Mouse (Mus musculus) embryonic facial prominence, embryonic 15.5 days (tissue): Measurements from ENCODE around the gene Ets2. TPM values are rescaled to one million over a fixed set of nuclear protein-coding genes. Genes with fewer than 3 reads are reported as not detected.

Experiments
- ATAC-seq: fragments of 200-750 bp; cut with Nextera tagmentation; 2 replicates; pipeline ENCODE4 v1.8.0; 2017; ENCODE audit warnings: low read depth, moderate TSS enrichment; ENCODE audit not compliant: insufficient number of reproducible peaks, low FRiP score, low TSS enrichment
- H3K27ac ChIP-seq: fragments of 300-500 bp; sonication (generic); replicated peaks from 2 replicates; pipeline ENCODE4 v1.5.1; 2015; ENCODE audit warnings: mild to moderate bottlenecking, inconsistent platforms
- H3K27me3 ChIP-seq: fragments of 300-500 bp; sonication (generic); 2 replicates; pipeline ENCODE4 v1.6.1; 2015; ENCODE audit warnings: inconsistent platforms
- H3K36me3 ChIP-seq: fragments of 300-500 bp; sonication (generic); 2 replicates; pipeline ENCODE4 v1.6.1; 2015; ENCODE audit warnings: mild to moderate bottlenecking, inconsistent platforms
- H3K4me1 ChIP-seq: fragments of 300-500 bp; sonication (generic); 2 replicates; pipeline ENCODE4 v1.6.1; 2015; ENCODE audit warnings: inconsistent platforms
- H3K4me2 ChIP-seq: fragments of 300-500 bp; sonication (generic); replicated peaks from 2 replicates; pipeline ENCODE4 v1.6.1; 2015; ENCODE audit warnings: mild to moderate bottlenecking, inconsistent platforms
- H3K4me3 ChIP-seq: fragments of 300-500 bp; sonication (generic); replicated peaks from 2 replicates; pipeline ENCODE4 v1.5.1; 2015; ENCODE audit warnings: mild to moderate bottlenecking, inconsistent platforms
- H3K9ac ChIP-seq: fragments of 300-500 bp; sonication (generic); 2 replicates; pipeline ENCODE4 v1.6.1; 2015; ENCODE audit warnings: inconsistent platforms
- H3K9me3 ChIP-seq: fragments of 300-500 bp; sonication (generic); replicated peaks from 2 replicates; pipeline ENCODE4 v1.6.1; 2016; ENCODE audit warnings: inconsistent platforms
- WGBS: fragments of 180-500 bp; shearing (Covaris S2); methylation state at CpG from one replicate; pipeline ENCODE4 v1.1.7; 2015; 5-methylcytosine and 5-hydroxymethylcytosine counted together
- polyA plus RNA-seq: library from polyadenylated mRNA; unstranded; fragments of >200 nt; fragmentation: Nextera tagmentation; extraction: Ambion mirVana; gene quantifications from 2 replicates; pipeline ENCODE4 v1.2.1, GENCODE M21; 2015

Ets2 gene
- polyA plus RNA-seq, 1 experiment from 2014 or later, result 92.0 TPM

DNA sequence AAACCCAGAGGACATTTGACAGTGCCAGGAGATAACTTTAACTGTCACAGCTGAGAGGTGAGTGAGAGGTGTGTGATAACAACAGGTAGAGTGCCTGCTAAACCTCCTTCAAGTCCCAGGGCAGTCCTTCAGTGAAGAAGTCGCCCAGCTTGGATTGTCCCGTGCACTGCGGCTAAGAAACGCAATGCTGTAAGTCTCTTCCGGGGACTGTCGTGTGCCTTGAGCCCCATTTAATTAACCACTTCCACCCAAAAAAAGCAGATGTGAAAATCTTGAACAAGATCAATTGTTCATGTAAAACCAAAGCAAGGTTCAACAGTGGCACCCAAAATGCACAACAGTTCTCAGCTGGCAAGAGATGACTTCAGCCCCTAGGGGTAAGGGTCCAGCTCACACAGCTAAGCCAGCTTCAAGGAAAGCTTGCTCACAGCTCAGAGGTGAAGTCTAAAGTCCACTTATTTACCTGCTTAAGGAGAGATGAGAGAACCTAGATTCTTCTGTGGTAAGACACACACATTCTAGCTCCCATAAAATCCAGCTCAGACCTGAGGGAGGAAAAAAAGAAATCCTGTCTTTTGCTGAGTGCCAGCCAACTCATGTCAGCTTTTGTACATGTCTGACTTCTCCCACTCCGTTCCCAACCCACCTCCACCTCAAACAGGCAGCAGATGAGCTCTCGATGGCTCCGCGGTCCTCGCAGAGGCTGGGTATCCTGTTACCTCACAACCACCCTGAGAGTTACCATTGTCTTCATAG, 34.3 kb upstream of the Ets2 start:
- H3K4me1 ChIP-seq, result peaks cover 14% of the 10 kb centered on the region; the same call in 1 of the 2 replicates
- 45% methylated on average over 11 of the region's 11 CpGs for WGBS
- H3K4me3 ChIP-seq, result no peak overlapping the region
- peak overlapping the region; percentile 44; the same call in 1 of the 2 replicates for H3K27ac ChIP-seq
- no peak overlapping the region for H3K4me2 ChIP-seq
- no peak overlapping the region for H3K9ac ChIP-seq
- no peaks in the 10 kb centered on the region for H3K36me3 ChIP-seq
- no peaks in the 10 kb centered on the region for H3K9me3 ChIP-seq
- ATAC-seq, result no peak
- no peaks in the 10 kb centered on the region for H3K27me3 ChIP-seq

DNA sequence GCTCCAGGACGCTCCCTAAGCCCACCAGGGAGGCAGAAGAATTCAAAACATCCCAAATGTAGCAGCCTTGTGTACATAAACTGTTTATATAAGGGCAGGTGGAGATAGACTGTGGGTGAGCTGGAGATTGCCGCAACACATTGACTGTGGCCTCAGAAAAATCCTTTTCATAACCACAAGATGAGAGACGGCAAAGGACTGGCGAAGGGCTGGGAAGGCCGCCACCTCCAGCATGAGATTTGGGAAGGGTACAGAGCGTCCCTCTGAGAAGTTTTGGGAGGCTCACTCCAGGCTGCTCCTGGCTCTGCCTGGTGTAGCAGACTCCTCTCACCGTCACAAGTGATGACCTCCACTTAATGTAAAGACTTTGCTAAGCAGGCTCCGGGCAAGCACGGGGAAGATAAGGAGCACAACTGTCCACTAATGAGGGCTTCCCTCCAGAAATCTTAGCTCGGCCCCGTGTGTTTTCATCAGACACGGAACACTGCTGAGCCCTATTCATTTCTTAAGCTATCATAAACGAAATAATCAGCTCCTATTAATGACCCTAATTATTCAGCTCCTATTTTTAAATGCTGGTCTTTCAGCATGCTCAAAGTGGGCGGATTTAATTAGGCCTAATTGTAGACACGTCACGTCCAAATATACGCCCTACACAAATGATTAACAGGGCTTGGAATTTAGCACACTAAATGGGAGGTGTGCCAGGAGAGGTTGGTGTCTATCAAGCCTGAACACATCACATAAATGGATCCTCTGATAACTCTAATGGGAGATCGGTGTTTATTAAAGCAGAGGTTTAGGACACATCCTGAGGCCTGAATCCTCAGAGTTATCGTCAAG, 33.5 kb upstream of the Ets2 start:
- H3K4me2 ChIP-seq, result no peak overlapping the region
- H3K27ac ChIP-seq, result peak overlapping the region; percentile 44
- ATAC-seq, result no peak
- H3K4me1 ChIP-seq, result peaks cover 14% of the 10 kb centered on the region; the same call in 1 of the 2 replicates
- H3K4me3 ChIP-seq, result no peak overlapping the region
- no peaks in the 10 kb centered on the region for H3K27me3 ChIP-seq
- WGBS, result 51% methylated on average over 19 of the region's 19 CpGs
- H3K9me3 ChIP-seq, result no peaks in the 10 kb centered on the region
- H3K9ac ChIP-seq, result no peak overlapping the region
- H3K36me3 ChIP-seq, result no peaks in the 10 kb centered on the region

DNA sequence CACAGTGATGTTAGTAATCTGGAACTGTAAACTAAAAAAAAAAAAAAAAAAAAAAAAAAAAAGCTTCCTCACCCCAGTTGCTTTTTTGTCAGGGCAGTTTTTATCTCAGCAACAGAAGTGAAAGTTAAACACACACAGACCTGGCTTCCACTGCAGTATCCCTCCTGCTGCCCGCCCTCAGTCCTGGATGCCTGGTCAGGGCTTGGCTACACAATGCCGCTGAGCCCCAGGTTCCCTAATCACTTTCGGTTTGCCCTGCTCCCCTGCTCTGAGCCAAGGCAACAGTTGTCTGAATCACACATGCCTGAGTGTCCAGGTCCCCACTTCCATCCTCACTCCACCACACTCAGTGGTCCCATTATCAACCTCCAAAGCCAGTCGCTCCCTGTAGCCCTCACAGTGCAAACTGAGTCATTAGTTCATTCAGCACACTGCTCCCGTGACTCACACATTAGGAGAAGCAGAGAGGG, 27.4 kb upstream of the Ets2 start:
- Histone ChIP-seq H3K9ac (no peak overlapping the region), H3K27ac (peak overlapping the region; percentile 76), H3K4me1 (peaks cover 11% of the 10 kb centered on the region), H3K9me3 (no peaks in the 10 kb centered on the region), H3K4me2 (peak overlapping the region; percentile 39), H3K4me3 (peak overlapping the region; percentile 20; the same call in 1 of the 2 replicates), H3K27me3 (no peaks in the 10 kb centered on the region), H3K36me3 (no peaks in the 10 kb centered on the region)
- ATAC-seq, result peak; percentile 64; the same call in 1 of the 2 replicates
- WGBS, result 31% methylated on average over 5 of the region's 5 CpGs

DNA sequence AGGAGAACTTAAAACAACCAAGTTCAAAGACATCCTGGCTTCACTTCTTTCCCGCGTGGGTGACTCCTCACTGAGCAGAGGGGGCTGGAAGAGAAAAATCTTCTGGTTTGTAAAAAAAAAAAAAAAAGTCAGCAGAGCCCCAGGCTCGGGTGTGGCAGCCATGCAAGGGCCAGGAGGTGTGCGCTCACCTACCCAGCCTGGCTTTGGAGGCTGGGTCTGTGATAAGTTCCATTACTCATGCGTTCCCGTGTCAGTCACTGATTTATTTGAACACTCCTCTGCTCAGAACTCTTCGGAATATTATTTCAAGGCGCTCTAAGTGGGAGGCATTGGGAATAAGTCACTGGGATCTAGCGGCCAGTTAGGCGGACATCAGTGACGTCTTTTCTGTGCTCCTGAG, 26.7 kb upstream of the Ets2 start:
- Histone ChIP-seq H3K4me2 (no peak overlapping the region), H3K9me3 (no peaks in the 10 kb centered on the region), H3K36me3 (no peaks in the 10 kb centered on the region), H3K27ac (no peak overlapping the region; the same call in 1 of the 2 replicates), H3K27me3 (no peaks in the 10 kb centered on the region), H3K4me3 (no peak overlapping the region), H3K4me1 (peaks cover 11% of the 10 kb centered on the region), H3K9ac (no peak overlapping the region)
- 46% methylated on average over 11 of the region's 11 CpGs for WGBS
- ATAC-seq, result no peak

DNA sequence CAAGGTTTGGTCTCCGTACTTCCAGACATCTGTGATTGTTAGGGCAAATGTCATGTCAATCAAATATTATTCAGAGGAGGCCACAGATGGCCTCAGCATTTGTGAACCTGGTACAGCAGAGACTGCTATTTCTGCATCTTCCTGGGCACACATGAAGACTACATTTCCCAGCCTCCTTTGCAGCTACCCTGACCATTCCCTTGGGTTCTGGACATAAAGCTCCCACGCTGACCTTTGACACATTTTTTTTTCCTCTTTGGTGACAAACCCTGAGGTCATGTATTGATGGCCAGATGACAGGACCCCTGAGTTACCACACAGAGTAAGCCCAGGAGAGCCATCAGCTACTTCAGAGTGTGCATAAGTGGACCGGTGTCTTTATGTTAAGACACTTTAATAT, 25.2 kb upstream of the Ets2 start:
- no peak overlapping the region for H3K27ac ChIP-seq
- no peak overlapping the region for H3K9ac ChIP-seq
- peaks cover 11% of the 10 kb centered on the region for H3K4me1 ChIP-seq
- H3K9me3 ChIP-seq, result no peaks in the 10 kb centered on the region
- no peaks in the 10 kb centered on the region for H3K27me3 ChIP-seq
- no peak overlapping the region for H3K4me3 ChIP-seq
- H3K36me3 ChIP-seq, result no peaks in the 10 kb centered on the region
- WGBS, result 75% methylated on average over 3 of the region's 3 CpGs
- no peak for ATAC-seq
- no peak overlapping the region for H3K4me2 ChIP-seq

DNA sequence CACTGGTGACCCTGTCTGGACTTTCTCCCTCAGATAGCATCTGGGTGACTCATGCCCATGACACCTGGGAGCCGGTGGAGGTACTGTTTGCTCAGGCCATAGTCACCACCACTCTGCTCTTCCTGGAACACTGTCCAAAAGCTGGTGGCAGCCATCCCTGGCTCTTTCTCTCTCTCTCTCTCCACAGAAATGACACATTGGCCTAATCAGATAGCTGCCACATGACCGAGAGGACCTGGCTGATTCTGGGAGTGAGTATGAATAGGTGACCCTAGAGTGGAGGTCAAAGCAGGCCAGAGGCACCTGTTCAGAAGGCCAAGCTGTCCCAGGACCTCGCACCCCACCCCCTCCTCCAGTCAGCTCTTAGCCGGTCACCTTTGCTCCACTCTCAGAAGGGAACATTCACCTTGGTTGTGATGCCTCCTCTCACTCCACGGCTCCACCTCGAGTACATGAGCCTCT, 19.4 kb upstream of the Ets2 start:
- Histone ChIP-seq H3K9me3 (no peaks in the 10 kb centered on the region), H3K4me2 (no peak overlapping the region), H3K36me3 (no peaks in the 10 kb centered on the region), H3K27ac (no peak overlapping the region), H3K27me3 (no peaks in the 10 kb centered on the region), H3K9ac (no peak overlapping the region), H3K4me1 (peaks cover 4% of the 10 kb centered on the region; the same call in 1 of the 2 replicates), H3K4me3 (no peak overlapping the region)
- 79% methylated on average over 6 of the region's 6 CpGs for WGBS
- peak; percentile 24; the same call in 1 of the 2 replicates for ATAC-seq

DNA sequence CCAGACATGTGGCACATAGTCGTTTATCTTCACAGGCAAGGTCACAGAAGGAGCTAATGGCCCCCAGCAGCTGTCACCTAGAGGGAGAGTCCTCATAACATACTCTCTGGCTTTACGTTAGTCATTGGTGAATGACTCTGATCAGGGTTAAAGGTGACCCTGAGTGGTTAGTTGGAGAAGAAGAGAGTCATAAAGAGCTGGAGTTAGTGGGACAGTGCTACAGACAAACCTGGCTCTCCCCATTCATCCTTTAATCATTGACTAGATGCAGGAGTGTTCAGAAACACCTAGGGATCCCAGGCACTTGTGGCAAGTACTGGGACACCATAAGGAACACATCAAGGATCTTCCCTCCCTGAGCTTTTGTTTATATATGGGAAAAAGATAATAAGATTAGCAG, 16.1 kb upstream of the Ets2 start:
- Histone ChIP-seq H3K4me2 (no peak overlapping the region), H3K36me3 (no peaks in the 10 kb centered on the region), H3K27ac (no peak overlapping the region), H3K9me3 (no peaks in the 10 kb centered on the region), H3K27me3 (no peaks in the 10 kb centered on the region), H3K4me1 (peaks cover 4% of the 10 kb centered on the region; the same call in 1 of the 2 replicates), H3K9ac (no peak overlapping the region), H3K4me3 (no peak overlapping the region)
- ATAC-seq, result no peak
- 59% methylated on average over 2 of the region's 2 CpGs for WGBS

DNA sequence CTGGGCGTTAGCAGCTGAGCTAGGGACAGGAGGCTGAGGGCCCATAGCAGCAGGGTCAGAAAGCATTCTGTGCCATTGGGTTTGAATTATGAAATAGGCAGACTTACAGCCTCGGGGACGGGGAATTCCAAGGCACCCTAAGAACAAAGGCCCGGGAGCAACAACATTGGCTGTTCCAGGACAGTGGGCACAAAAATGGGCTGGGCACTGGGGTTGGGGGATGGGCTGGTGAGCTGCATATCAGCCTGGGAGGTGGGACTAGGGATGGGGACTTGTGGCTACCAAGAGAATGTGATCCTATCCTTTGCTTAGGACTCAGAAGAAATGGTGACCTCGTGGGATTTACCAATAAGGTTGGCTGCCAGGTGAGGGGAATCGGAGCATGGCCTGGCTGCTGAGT, 15.6 kb upstream of the Ets2 start:
- WGBS, result 65% methylated on average over 6 of the region's 6 CpGs
- Histone ChIP-seq H3K27me3 (no peaks in the 10 kb centered on the region), H3K4me1 (peaks cover 4% of the 10 kb centered on the region; the same call in 1 of the 2 replicates), H3K9me3 (no peaks in the 10 kb centered on the region), H3K4me3 (no peak overlapping the region), H3K27ac (no peak overlapping the region), H3K4me2 (no peak overlapping the region), H3K36me3 (no peaks in the 10 kb centered on the region), H3K9ac (no peak overlapping the region)
- ATAC-seq, result no peak

DNA sequence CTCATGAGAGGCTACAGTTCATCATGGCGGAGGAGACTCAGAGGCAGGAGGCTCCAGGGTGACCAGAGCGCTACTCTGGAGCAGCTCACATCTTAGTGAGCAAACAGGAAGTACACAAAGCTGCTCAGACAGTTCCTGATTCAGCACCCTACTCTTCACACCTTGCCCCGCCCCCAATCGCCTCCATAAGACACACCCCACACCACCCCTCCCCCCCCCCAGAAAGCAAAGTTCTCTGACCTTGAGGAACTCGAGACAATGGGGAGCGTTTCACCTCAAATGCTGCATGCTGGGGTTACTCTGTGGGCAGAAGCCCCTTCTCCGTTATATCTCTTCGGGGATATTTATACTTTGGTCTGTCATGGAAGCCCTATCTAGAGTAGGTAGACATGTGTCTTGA, 15.0 kb upstream of the Ets2 start:
- no peak overlapping the region for H3K4me3 ChIP-seq
- H3K4me2 ChIP-seq, result no peak overlapping the region
- no peak overlapping the region for H3K9ac ChIP-seq
- no peak for ATAC-seq
- peaks cover 4% of the 10 kb centered on the region; the same call in 1 of the 2 replicates for H3K4me1 ChIP-seq
- H3K36me3 ChIP-seq, result no peaks in the 10 kb centered on the region
- no peaks in the 10 kb centered on the region for H3K27me3 ChIP-seq
- no peak overlapping the region for H3K27ac ChIP-seq
- H3K9me3 ChIP-seq, result no peaks in the 10 kb centered on the region
- 89% methylated on average over 8 of the region's 8 CpGs for WGBS

DNA sequence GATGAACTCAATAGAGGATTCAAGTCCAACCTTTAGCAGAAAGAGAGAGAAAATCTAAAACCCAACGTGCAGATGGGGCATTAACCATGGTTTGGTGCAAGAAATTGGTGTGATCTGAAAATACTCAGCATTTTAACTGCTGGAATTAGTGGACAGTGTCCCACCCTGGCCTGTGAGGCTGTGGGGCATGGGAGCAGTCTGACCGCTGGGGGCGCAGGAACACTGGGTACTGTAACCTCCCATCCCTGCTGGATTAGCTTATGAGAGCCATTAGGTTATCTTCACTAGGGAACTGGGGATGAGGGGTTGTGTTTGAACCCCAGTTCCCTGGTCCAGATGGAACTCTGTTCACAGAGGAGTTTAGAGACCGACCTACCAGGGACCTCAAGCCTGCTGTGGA, 13.9 kb upstream of the Ets2 start:
- Histone ChIP-seq H3K4me2 (no peak overlapping the region), H3K27ac (no peak overlapping the region), H3K27me3 (no peaks in the 10 kb centered on the region), H3K36me3 (no peaks in the 10 kb centered on the region), H3K9me3 (no peaks in the 10 kb centered on the region), H3K4me1 (peaks cover 4% of the 10 kb centered on the region; the same call in 1 of the 2 replicates), H3K9ac (no peak overlapping the region), H3K4me3 (no peak overlapping the region)
- 80% methylated on average over 4 of the region's 4 CpGs for WGBS
- ATAC-seq, result no peak

DNA sequence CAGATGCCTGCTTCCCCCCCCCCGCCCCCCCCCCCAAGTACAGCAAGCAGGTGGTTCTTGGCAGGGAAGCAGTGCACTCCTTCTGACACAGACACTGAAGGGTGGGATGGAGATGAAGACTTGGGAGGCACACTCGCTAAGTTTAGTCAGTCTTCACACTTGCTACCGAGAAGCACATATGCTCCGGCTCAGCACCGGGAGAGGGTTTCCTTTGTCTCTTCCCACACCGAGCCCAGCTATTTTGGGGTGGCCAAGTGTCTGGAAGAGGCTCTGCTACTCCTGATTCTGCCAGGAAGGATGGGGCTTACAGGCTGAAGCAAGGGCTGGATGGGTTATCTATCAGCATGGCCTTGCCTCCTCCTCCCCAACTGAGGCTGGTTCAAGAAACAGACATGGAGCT, 5.3 kb upstream of the Ets2 start:
- Histone ChIP-seq H3K27me3 (no peaks in the 10 kb centered on the region), H3K9ac (no peak overlapping the region), H3K4me2 (no peak overlapping the region), H3K4me3 (no peak overlapping the region), H3K27ac (no peak overlapping the region), H3K4me1 (peaks cover 4% of the 10 kb centered on the region; the same call in 1 of the 2 replicates), H3K36me3 (no peaks in the 10 kb centered on the region), H3K9me3 (no peaks in the 10 kb centered on the region)
- 38% methylated on average over 6 of the region's 6 CpGs for WGBS
- no peak for ATAC-seq
